Mouse (Mus musculus) bone marrow, adult 2 months (tissue): Measurements from ENCODE around the gene Nek3.

Source experiments
- CTCF ChIP-seq: fragments of 200-500 bp; IDR thresholded peaks from 2 replicates; pipeline ENCODE4 v1.5.1; 2011; ENCODE audit warnings: low read length, control low read depth; ENCODE audit not compliant: control insufficient read depth, insufficient read depth
- POLR2A ChIP-seq: fragments of 200-500 bp; IDR thresholded peaks from 2 replicates; pipeline ENCODE4 v1.6.1; 2011; ENCODE audit warnings: low read depth, mild to moderate bottlenecking, control low read depth, low read length, borderline replicate concordance; ENCODE audit not compliant: control insufficient read depth

DNA sequence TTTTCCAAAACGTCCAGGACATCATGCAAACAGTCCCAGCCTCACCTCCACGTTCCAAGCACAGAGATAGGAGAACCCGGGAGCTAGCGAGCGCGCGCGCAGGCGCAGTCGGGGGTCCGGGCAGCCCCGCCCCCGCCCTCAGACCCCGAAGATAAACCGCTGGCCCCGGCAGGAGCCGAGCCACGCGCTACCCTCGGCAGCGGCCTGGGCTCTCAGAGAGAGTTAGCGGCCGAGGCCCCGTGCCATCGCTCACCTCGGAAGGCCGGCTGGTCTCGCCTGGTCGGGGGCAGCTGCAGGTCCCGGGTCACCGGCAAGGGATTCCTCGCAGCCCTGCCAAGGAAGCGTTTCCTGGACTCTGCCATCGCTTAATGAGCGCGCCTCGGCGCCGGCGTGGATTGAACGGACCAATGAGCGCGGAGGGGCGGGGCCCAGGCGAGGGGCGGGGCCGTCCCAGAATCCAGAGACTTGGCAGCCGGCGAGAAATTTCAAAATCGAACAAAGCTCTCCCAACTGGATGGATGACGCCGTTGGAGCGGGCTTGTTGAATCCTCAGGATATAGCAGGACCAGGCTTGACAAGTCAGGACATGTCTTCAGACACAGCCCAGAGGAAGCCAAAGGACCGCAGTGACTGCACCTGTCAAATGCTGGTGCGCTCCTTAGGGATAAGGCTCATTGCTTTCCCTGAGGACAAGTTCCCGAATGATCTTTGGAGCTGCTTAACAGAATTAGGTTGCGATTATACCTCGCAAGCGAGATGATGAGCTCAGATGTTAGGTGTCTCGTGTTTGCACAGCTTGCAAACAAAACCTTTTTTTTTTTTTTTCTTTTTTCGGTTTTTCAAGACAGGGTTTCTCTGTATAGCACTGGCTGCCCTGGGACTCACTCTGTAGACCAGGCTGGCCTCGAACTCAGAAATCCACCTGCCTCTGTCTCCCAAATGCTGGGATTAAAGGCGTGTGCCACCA is 19.5 kb upstream of the Nek3 start, which contains the start of gene Ckap2:
- TF ChIP-seq POLR2A (peak; percentile 85), CTCF (no peak)
